Mouse (Mus musculus) heart, embryonic 12.5 days (tissue): ENCODE data around the gene St6galnac3. TPM values are rescaled to one million over a fixed set of nuclear protein-coding genes. Genes with fewer than 3 reads are reported as not detected.

Source experiments
- ATAC-seq: fragments of 200-750 bp; cut with Nextera tagmentation; 2 replicates; pipeline ENCODE4 v1.8.0; 2017; ENCODE audit warnings: moderate TSS enrichment, moderate library complexity; ENCODE audit not compliant: insufficient number of reproducible peaks, low FRiP score
- H3K27ac ChIP-seq: fragments of 300-500 bp; sonication (generic); 2 replicates; pipeline ENCODE4 v1.5.1; 2016; ENCODE audit warnings: mild to moderate bottlenecking, moderate library complexity; ENCODE audit not compliant: poor library complexity, severe bottlenecking
- H3K27me3 ChIP-seq: fragments of 300-500 bp; sonication (generic); replicated peaks from 2 replicates; pipeline ENCODE4 v1.6.1; 2016; ENCODE audit warnings: mild to moderate bottlenecking, moderate library complexity
- H3K36me3 ChIP-seq: fragments of 300-500 bp; sonication (generic); 2 replicates; pipeline ENCODE4 v1.6.1; 2016; ENCODE audit warnings: mild to moderate bottlenecking, moderate library complexity
- H3K4me1 ChIP-seq: fragments of 300-500 bp; sonication (generic); replicated peaks from 2 replicates; pipeline ENCODE4 v1.6.1; 2016; ENCODE audit warnings: mild to moderate bottlenecking
- H3K4me2 ChIP-seq: fragments of 300-500 bp; sonication (generic); 2 replicates; pipeline ENCODE4 v1.6.1; 2016; ENCODE audit warnings: mild to moderate bottlenecking, moderate library complexity
- H3K4me3 ChIP-seq: fragments of 300-500 bp; sonication (generic); 2 replicates; pipeline ENCODE4 v1.5.1; 2016; ENCODE audit warnings: mild to moderate bottlenecking
- H3K9ac ChIP-seq: fragments of 300-500 bp; sonication (generic); 2 replicates; pipeline ENCODE4 v1.6.1; 2016; ENCODE audit warnings: mild to moderate bottlenecking, moderate library complexity
- H3K9me3 ChIP-seq: fragments of 300-500 bp; sonication (generic); replicated peaks from 2 replicates; pipeline ENCODE4 v1.6.1; 2016; ENCODE audit warnings: mild to moderate bottlenecking, moderate library complexity
- WGBS: fragments of 180-500 bp; shearing (Covaris S2); methylation state at CpG from one replicate; pipeline ENCODE4 v1.1.7; 2016; 5-methylcytosine and 5-hydroxymethylcytosine counted together
- polyA plus RNA-seq: library from polyadenylated mRNA; unstranded; fragments of >200 nt; fragmentation: Nextera tagmentation; extraction: Ambion mirVana; gene quantifications from 2 replicates; pipeline ENCODE4 v1.2.1, GENCODE M21; 2016

St6galnac3 gene
- polyA plus RNA-seq, 1 experiment from 2014 or later, result 27.0 TPM

- H3K4me1 ChIP-seq, result peaks cover 54% of the 10 kb centered on the region
- H3K27ac ChIP-seq, result 0 out of 2 replicates have a peak overlapping the region, but pooled peaks have one; percentile 47
- 7% methylated on average over 4 of the region's 4 CpGs for WGBS
- no peaks in the 10 kb centered on the region for H3K27me3 ChIP-seq
- H3K4me2 ChIP-seq, result peak overlapping the region; percentile 16; the same call in 1 of the 2 replicates
- H3K4me3 ChIP-seq, result no peak overlapping the region
- H3K9me3 ChIP-seq, result no peaks in the 10 kb centered on the region
- H3K36me3 ChIP-seq, result no peaks in the 10 kb centered on the region
- ATAC-seq, result peak; percentile 71
- H3K9ac ChIP-seq, result no peak overlapping the region
These were observed 33.4 kb downstream of the St6galnac3 start for GRCm38 (mm10) chr3:153691537-153691936.

GRCm38 (mm10) chr3:153690553-153690952 is 34.4 kb downstream of the St6galnac3 start:
- Histone ChIP-seq H3K4me3 (no peak overlapping the region), H3K27me3 (no peaks in the 10 kb centered on the region), H3K36me3 (no peaks in the 10 kb centered on the region), H3K4me2 (peak overlapping the region; percentile 37), H3K4me1 (peaks cover 54% of the 10 kb centered on the region), H3K9me3 (no peaks in the 10 kb centered on the region), H3K27ac (peak overlapping the region; percentile 82), H3K9ac (no peak overlapping the region)
- 37% methylated on average over 2 of the region's 2 CpGs for WGBS
- peak; percentile 27; the same call in 1 of the 2 replicates for ATAC-seq

GRCm38 (mm10) chr3:153689793-153690291 is 35.1 kb downstream of the St6galnac3 start:
- H3K9ac ChIP-seq, result no peak overlapping the region
- WGBS, result 19% methylated on average over 11 of the region's 11 CpGs
- ATAC-seq, result peak; percentile 92

GRCm38 (mm10) chr3:153687896-153688295 is 37.1 kb downstream of the St6galnac3 start:
- H3K27me3 ChIP-seq, result no peaks in the 10 kb centered on the region
- peaks cover 49% of the 10 kb centered on the region for H3K4me1 ChIP-seq
- no peak overlapping the region for H3K4me2 ChIP-seq
- WGBS, result 42% methylated on average over 5 of the region's 5 CpGs
- H3K4me3 ChIP-seq, result no peak overlapping the region
- no peaks in the 10 kb centered on the region for H3K36me3 ChIP-seq
- H3K9me3 ChIP-seq, result no peaks in the 10 kb centered on the region
- H3K9ac ChIP-seq, result no peak overlapping the region
- no peak for ATAC-seq
- no peak overlapping the region for H3K27ac ChIP-seq

More at GRCm38 (mm10) chr3:153689793-153690291, 35.1 kb downstream of the St6galnac3 start:
- H3K27ac ChIP-seq, result peak overlapping the region; percentile 82
- no peak overlapping the region for H3K4me3 ChIP-seq
- H3K27me3 ChIP-seq, result no peaks in the 10 kb centered on the region
- H3K9me3 ChIP-seq, result no peaks in the 10 kb centered on the region
- no peaks in the 10 kb centered on the region for H3K36me3 ChIP-seq
- peak overlapping the region; percentile 37 for H3K4me2 ChIP-seq
- peaks cover 54% of the 10 kb centered on the region for H3K4me1 ChIP-seq

- no peak overlapping the region for H3K4me3 ChIP-seq
- no peaks in the 10 kb centered on the region for H3K9me3 ChIP-seq
- no peak overlapping the region for H3K9ac ChIP-seq
- H3K36me3 ChIP-seq, result no peaks in the 10 kb centered on the region
- H3K27me3 ChIP-seq, result 0 out of 2 replicates have a peak, but pooled peaks cover 3% of the 10 kb centered on the region
- no peak overlapping the region for H3K4me2 ChIP-seq
- peaks cover 22% of the 10 kb centered on the region for H3K4me1 ChIP-seq
- no peak for ATAC-seq
- no peak overlapping the region for H3K27ac ChIP-seq
- WGBS, result 90% methylated on average over 1 of the region's 1 CpGs
These were observed 40.1 kb downstream of the St6galnac3 start for GRCm38 (mm10) chr3:153684909-153685308.

GRCm38 (mm10) chr3:153682303-153682702 is 42.7 kb downstream of the St6galnac3 start:
- Histone ChIP-seq H3K27ac (no peak overlapping the region), H3K4me1 (peaks cover 8% of the 10 kb centered on the region), H3K4me3 (no peak overlapping the region), H3K27me3 (peaks cover 3% of the 10 kb centered on the region; the same call in 1 of the 2 replicates), H3K9ac (no peak overlapping the region; the same call in 1 of the 2 replicates), H3K4me2 (no peak overlapping the region), H3K9me3 (no peaks in the 10 kb centered on the region), H3K36me3 (no peaks in the 10 kb centered on the region)
- ATAC-seq, result no peak
- WGBS, result 92% methylated on average over 10 of the region's 10 CpGs

GRCm38 (mm10) chr3:153681720-153682119 is 43.3 kb downstream of the St6galnac3 start:
- Histone ChIP-seq H3K4me3 (no peak overlapping the region), H3K4me2 (no peak overlapping the region), H3K9me3 (no peaks in the 10 kb centered on the region), H3K36me3 (no peaks in the 10 kb centered on the region), H3K27me3 (peaks cover 3% of the 10 kb centered on the region; the same call in 1 of the 2 replicates), H3K4me1 (peaks cover 8% of the 10 kb centered on the region), H3K27ac (no peak overlapping the region), H3K9ac (no peak overlapping the region)
- WGBS, result 52% methylated on average over 9 of the region's 9 CpGs
- no peak for ATAC-seq

GRCm38 (mm10) chr3:153675832-153676231 is 49.1 kb downstream of the St6galnac3 start:
- Histone ChIP-seq H3K4me3 (no peak overlapping the region), H3K36me3 (no peaks in the 10 kb centered on the region), H3K4me1 (peaks cover 40% of the 10 kb centered on the region), H3K27me3 (no peaks in the 10 kb centered on the region; the same call in 1 of the 2 replicates), H3K4me2 (no peak overlapping the region), H3K9ac (no peak overlapping the region), H3K27ac (no peak overlapping the region), H3K9me3 (no peaks in the 10 kb centered on the region)
- 47% methylated on average over 7 of the region's 7 CpGs for WGBS
- no peak for ATAC-seq

- Histone ChIP-seq H3K9me3 (no peaks in the 10 kb centered on the region), H3K9ac (no peak overlapping the region), H3K27ac (no peak overlapping the region), H3K4me1 (peaks cover 40% of the 10 kb centered on the region), H3K4me2 (peak overlapping the region; percentile 44), H3K27me3 (no peaks in the 10 kb centered on the region; the same call in 1 of the 2 replicates), H3K4me3 (no peak overlapping the region), H3K36me3 (no peaks in the 10 kb centered on the region)
- ATAC-seq, result peak; percentile 65
- WGBS, result 31% methylated on average over 12 of the region's 12 CpGs
These were observed 49.9 kb downstream of the St6galnac3 start for GRCm38 (mm10) chr3:153675073-153675472.

GRCm38 (mm10) chr3:153674359-153674758 is 50.6 kb downstream of the St6galnac3 start:
- peak overlapping the region; percentile 44; the same call in 1 of the 2 replicates for H3K4me2 ChIP-seq
- peak overlapping the region; percentile 20; the same call in 1 of the 2 replicates for H3K27ac ChIP-seq
- no peaks in the 10 kb centered on the region; the same call in 1 of the 2 replicates for H3K27me3 ChIP-seq
- 38% methylated on average over 8 of the region's 8 CpGs for WGBS
- ATAC-seq, result no peak
- peaks cover 45% of the 10 kb centered on the region for H3K4me1 ChIP-seq
- H3K9ac ChIP-seq, result no peak overlapping the region
- H3K36me3 ChIP-seq, result no peaks in the 10 kb centered on the region
- H3K4me3 ChIP-seq, result no peak overlapping the region
- no peaks in the 10 kb centered on the region for H3K9me3 ChIP-seq

GRCm38 (mm10) chr3:153673451-153673850 is 51.5 kb downstream of the St6galnac3 start:
- WGBS, result 74% methylated on average over 12 of the region's 12 CpGs
- Histone ChIP-seq H3K4me1 (peaks cover 44% of the 10 kb centered on the region), H3K36me3 (no peaks in the 10 kb centered on the region)

More at GRCm38 (mm10) chr3:153673451-153673850, 51.5 kb downstream of the St6galnac3 start:
- Histone ChIP-seq H3K9ac (no peak overlapping the region), H3K4me3 (no peak overlapping the region), H3K27me3 (no peaks in the 10 kb centered on the region; the same call in 1 of the 2 replicates), H3K27ac (no peak overlapping the region), H3K4me2 (no peak overlapping the region), H3K9me3 (no peaks in the 10 kb centered on the region)
- no peak for ATAC-seq
